ENCODE assay signal across 8 mouse cellular contexts in the genomic region with DNA sequence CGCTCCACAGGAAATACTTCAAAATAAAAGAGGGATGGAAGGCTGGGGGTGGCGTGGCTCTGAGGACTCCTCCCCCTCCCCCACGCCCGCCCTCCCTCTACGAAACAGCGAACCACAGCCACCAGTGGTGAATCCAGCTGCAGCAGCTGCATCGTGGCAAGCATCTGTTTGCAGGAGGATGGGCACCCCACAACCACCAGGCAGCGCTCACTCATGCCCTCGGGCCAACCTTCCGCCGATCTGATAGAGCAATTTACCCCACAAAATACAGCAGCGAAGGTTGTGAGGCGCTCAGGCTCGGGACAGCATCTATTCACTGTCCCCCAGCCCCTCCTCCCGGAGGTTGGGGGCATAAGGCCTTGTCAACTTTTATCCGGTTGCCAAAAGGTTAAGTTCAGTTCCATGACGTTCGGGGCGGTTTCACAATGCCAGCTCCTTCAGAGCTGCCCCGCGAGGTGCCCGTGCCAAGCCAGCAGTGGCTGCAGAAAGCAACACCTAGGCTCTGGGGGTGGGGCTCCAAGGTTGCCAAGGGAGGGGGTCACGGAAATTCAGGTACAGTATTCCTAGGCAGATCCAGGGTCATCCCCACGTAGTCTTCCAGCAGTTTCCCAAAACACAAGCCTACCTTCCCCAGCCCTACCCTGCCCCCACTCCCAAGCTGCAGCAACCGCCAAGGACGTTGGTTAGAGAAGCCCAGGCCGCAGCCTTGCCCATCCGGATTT. TPM values are rescaled to one million over a fixed set of nuclear protein-coding genes. Genes with fewer than 3 reads are reported as not detected.
DNase-seq lines count a peak whose midpoint lies in the region; ATAC-seq and TF ChIP-seq lines count a peak whose summit lies in the region.

No protein-coding gene starts in this region.

- intact Hi-C loops in heart, postnatal 14 days (cut with DNase I), result no loop called here

- peak overlapping the region; percentile 99 for H3K27ac ChIP-seq in lung, embryonic 16.5 days (ENCODE audit: low read length)
- peak overlapping the region; percentile 94; the same call in 1 of the 2 replicates for H3K27ac ChIP-seq in olfactory bulb, adult 2 months (ENCODE audit: insufficient read depth, low read depth, low read length)

- peak; percentile 87 for DNase-seq in CD4-positive helper T cell, adult 2 months (ENCODE audit: low read depth, low spot score)
- peak; percentile 81 for DNase-seq in T-cell, adult 2 months (ENCODE audit: low spot score)
- peak; percentile 37 for DNase-seq in embryo, embryonic 11 days
- DNase-seq in heart, postnatal 14 days, result peak; percentile 52 to 57
- peak; percentile 64 to 89 for DNase-seq in kidney, postnatal 25 days
- no peak for DNase-seq in yolk sac, embryonic 10.5 days (ENCODE audit: low spot score)

- H3K4me3 ChIP-seq in lung, embryonic 16.5 days (ENCODE audit: low read length), result peak overlapping the region; percentile 95
- H3K4me3 ChIP-seq in olfactory bulb, adult 2 months (ENCODE audit: insufficient read depth, low read depth, low read length), result peak overlapping the region; percentile 69

- no peaks in the 10 kb centered on the region for H3K9me3 ChIP-seq in lung, embryonic 16.5 days (ENCODE audit: control insufficient read depth, low read length)

- 5% methylated on average over 28 of the region's 28 CpGs for WGBS in lung, embryonic 16.5 days
- 4% methylated on average over 28 of the region's 28 CpGs for WGBS in olfactory bulb, adult 2 months

- peaks cover 5% of the 10 kb centered on the region for H3K27me3 ChIP-seq in lung, embryonic 16.5 days (ENCODE audit: control insufficient read depth, insufficient read depth, low read depth, low read length)

- H3K9ac ChIP-seq in lung, embryonic 16.5 days (ENCODE audit: low read length), result peak overlapping the region; percentile 96

- H3K4me2 ChIP-seq in lung, embryonic 16.5 days (ENCODE audit: low read depth, low read length), result peak overlapping the region; percentile 88

- H3K4me1 ChIP-seq in lung, embryonic 16.5 days (replicated peaks; ENCODE audit: control insufficient read depth, insufficient read depth, low read length), result peaks cover 79% of the 10 kb centered on the region
- H3K4me1 ChIP-seq in olfactory bulb, adult 2 months (ENCODE audit: control insufficient read depth, insufficient read depth, low read length), result peaks cover 64% of the 10 kb centered on the region

- TF ChIP-seq CTCF in olfactory bulb, adult 2 months (IDR thresholded peaks at IDR 0.05; ENCODE audit: insufficient read depth, low read depth, low read length), result no peak

- ATAC-seq in lung, embryonic 16.5 days (ENCODE audit: low read depth), result no peak

- no peak for TF ChIP-seq POLR2A in olfactory bulb, adult 2 months (IDR thresholded peaks at IDR 0.05; ENCODE audit: insufficient read depth, low read depth, low read length)

- peaks cover 20% of the 10 kb centered on the region for H3K36me3 ChIP-seq in lung, embryonic 16.5 days (ENCODE audit: control insufficient read depth, insufficient read depth, low read length)

RNA-seq across cellular contexts. Expression of gene Cbx4, which starts 2.1 kb away (rescaled TPM):
- total RNA-seq in heart, postnatal 14 days (2021), result 10 to 100 TPM; 15.2 to 17.8 TPM
- 13.3 and 14.0 TPM in 2 replicates for polyA plus RNA-seq in lung, embryonic 16.5 days (2015; fragmentation: Nextera tagmentation; extraction: Ambion mirVana)
- polyA plus RNA-seq in olfactory bulb, adult 2 months (2012; ENCODE audit: insufficient read depth, insufficient read length, low replicate concordance, missing spikeins), result not detected in 2 replicates

RNA-seq across cellular contexts. Expression of gene Cbx8, which starts 43.1 kb away (rescaled TPM):
- total RNA-seq in heart, postnatal 14 days (2021), result 1 to 10 TPM; 6.0 to 6.1 TPM
- polyA plus RNA-seq in lung, embryonic 16.5 days (2015; fragmentation: Nextera tagmentation; extraction: Ambion mirVana), result 7.7 and 7.9 TPM in 2 replicates
- polyA plus RNA-seq in olfactory bulb, adult 2 months (2012; ENCODE audit: insufficient read depth, insufficient read length, low replicate concordance, missing spikeins), result not detected in 2 replicates
